Mouse (Mus musculus): ENCODE results near the gene Kcnk2. TPM values are rescaled to one million over a fixed set of nuclear protein-coding genes. Genes with fewer than 3 reads are reported as not detected.

The Kcnk2 gene
- not detected in 2 replicates for polyA plus RNA-seq (2012; ENCODE audit: insufficient read depth, insufficient read length, missing spikeins)

GRCm38 (mm10) chr1:189402223-189402943, at the start of gene Kcnk2:
Gene Kcnk2 (minus strand): TSS chr1:189402273.
- TF ChIP-seq CTCF (IDR thresholded peaks at IDR 0.05; ENCODE audit: low read depth, low read length): no peak
- no peak for TF ChIP-seq POLR2A (IDR thresholded peaks at IDR 0.05; ENCODE audit: borderline replicate concordance, low read depth, low read length)
- H3K4me1 ChIP-seq (ENCODE audit: control insufficient read depth, insufficient read depth, low read length): no peaks in the 10 kb centered on the region
- no peak within 1 kb of the TSS for H3K27ac ChIP-seq (ENCODE audit: insufficient read depth, low read depth, low read length)
- H3K4me3 ChIP-seq (ENCODE audit: insufficient read depth, low read length): no peak within 1 kb of the TSS

- Histone ChIP-seq H3K4me1 (ENCODE audit: control insufficient read depth, insufficient read depth, low read length) (no peaks in the 10 kb centered on the region), H3K27ac (ENCODE audit: insufficient read depth, low read depth, low read length) (no peak overlapping the region), H3K4me3 (ENCODE audit: insufficient read depth, low read length) (no peak overlapping the region)
- TF ChIP-seq CTCF (IDR thresholded peaks at IDR 0.05; ENCODE audit: low read depth, low read length): no peak
- TF ChIP-seq POLR2A (IDR thresholded peaks at IDR 0.05; ENCODE audit: borderline replicate concordance, low read depth, low read length): no peak
These were observed 38.7 kb upstream of the Kcnk2 start for GRCm38 (mm10) chr1:189440741-189441140.

- Histone ChIP-seq H3K4me1 (ENCODE audit: control insufficient read depth, insufficient read depth, low read length) (no peaks in the 10 kb centered on the region), H3K4me3 (ENCODE audit: insufficient read depth, low read length) (no peak overlapping the region), H3K27ac (ENCODE audit: insufficient read depth, low read depth, low read length) (no peak overlapping the region)
- TF ChIP-seq CTCF (IDR thresholded peaks at IDR 0.05; ENCODE audit: low read depth, low read length) (no peak), POLR2A (IDR thresholded peaks at IDR 0.05; ENCODE audit: borderline replicate concordance, low read depth, low read length) (no peak)
These were observed 35.1 kb upstream of the Kcnk2 start for GRCm38 (mm10) chr1:189437126-189437525.

GRCm38 (mm10) chr1:189435452-189435851, 33.4 kb upstream of the Kcnk2 start:
- H3K4me3 ChIP-seq (ENCODE audit: insufficient read depth, low read length): no peak overlapping the region
- no peaks in the 10 kb centered on the region for H3K4me1 ChIP-seq (ENCODE audit: control insufficient read depth, insufficient read depth, low read length)
- TF ChIP-seq CTCF (IDR thresholded peaks at IDR 0.05; ENCODE audit: low read depth, low read length) (no peak), POLR2A (IDR thresholded peaks at IDR 0.05; ENCODE audit: borderline replicate concordance, low read depth, low read length) (no peak)
- no peak overlapping the region for H3K27ac ChIP-seq (ENCODE audit: insufficient read depth, low read depth, low read length)

DNA sequence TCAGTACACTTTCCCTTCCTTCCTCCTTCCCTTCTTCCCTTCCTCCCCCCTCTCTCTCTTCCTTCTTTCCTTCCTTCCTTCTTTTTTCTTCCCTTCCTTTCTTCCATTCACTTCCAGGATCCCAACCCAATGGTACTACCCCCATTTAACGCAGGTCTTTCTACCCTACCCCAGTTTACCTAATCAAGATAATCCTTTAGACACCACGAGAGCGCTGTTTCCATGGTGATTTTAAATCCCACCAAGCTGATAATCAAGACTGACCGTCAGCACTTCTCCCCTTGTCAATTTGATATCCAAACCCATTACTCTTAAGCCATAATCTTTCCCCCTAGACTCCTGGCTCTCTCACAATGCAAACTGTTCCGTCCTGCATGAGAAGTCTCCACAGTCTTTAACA, 29.4 kb upstream of the Kcnk2 start:
- Histone ChIP-seq H3K4me3 (ENCODE audit: insufficient read depth, low read length) (no peak overlapping the region), H3K27ac (ENCODE audit: insufficient read depth, low read depth, low read length) (no peak overlapping the region), H3K4me1 (ENCODE audit: control insufficient read depth, insufficient read depth, low read length) (no peaks in the 10 kb centered on the region)
- no peak for TF ChIP-seq CTCF (IDR thresholded peaks at IDR 0.05; ENCODE audit: low read depth, low read length)
- TF ChIP-seq POLR2A (IDR thresholded peaks at IDR 0.05; ENCODE audit: borderline replicate concordance, low read depth, low read length): no peak

GRCm38 (mm10) chr1:189430534-189430933, 28.5 kb upstream of the Kcnk2 start:
- Histone ChIP-seq H3K4me3 (ENCODE audit: insufficient read depth, low read length) (no peak overlapping the region), H3K4me1 (ENCODE audit: control insufficient read depth, insufficient read depth, low read length) (no peaks in the 10 kb centered on the region), H3K27ac (ENCODE audit: insufficient read depth, low read depth, low read length) (no peak overlapping the region)
- TF ChIP-seq CTCF (IDR thresholded peaks at IDR 0.05; ENCODE audit: low read depth, low read length) (no peak), POLR2A (IDR thresholded peaks at IDR 0.05; ENCODE audit: borderline replicate concordance, low read depth, low read length) (no peak)

- Histone ChIP-seq H3K4me1 (ENCODE audit: control insufficient read depth, insufficient read depth, low read length) (no peaks in the 10 kb centered on the region), H3K4me3 (ENCODE audit: insufficient read depth, low read length) (no peak overlapping the region), H3K27ac (ENCODE audit: insufficient read depth, low read depth, low read length) (no peak overlapping the region)
- no peak for TF ChIP-seq POLR2A (IDR thresholded peaks at IDR 0.05; ENCODE audit: borderline replicate concordance, low read depth, low read length)
- TF ChIP-seq CTCF (IDR thresholded peaks at IDR 0.05; ENCODE audit: low read depth, low read length): no peak
These were observed 27.5 kb upstream of the Kcnk2 start for GRCm38 (mm10) chr1:189429566-189429965.

DNA sequence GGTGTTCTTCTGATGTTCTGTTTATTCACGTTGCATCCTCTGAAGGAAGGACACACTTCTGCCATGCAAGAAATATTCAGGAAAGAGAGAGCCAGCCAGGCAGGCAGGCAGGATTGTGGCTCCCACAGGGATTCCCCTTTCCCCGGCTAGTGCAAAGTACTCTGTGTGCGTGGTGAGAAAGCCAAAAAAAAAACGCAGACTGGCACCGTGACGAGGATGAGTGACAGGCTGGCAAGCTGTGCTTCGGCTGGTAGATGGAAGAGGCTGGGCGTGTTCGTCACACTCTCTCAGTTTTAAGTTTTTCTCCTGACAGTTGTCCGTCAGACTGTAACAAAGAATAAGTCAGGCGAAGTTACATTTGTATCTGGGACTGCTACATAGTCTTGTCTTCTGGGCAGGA, 24.2 kb upstream of the Kcnk2 start:
- no peak overlapping the region for H3K4me3 ChIP-seq (ENCODE audit: insufficient read depth, low read length)
- TF ChIP-seq POLR2A (IDR thresholded peaks at IDR 0.05; ENCODE audit: borderline replicate concordance, low read depth, low read length): no peak
- no peak overlapping the region for H3K27ac ChIP-seq (ENCODE audit: insufficient read depth, low read depth, low read length)
- H3K4me1 ChIP-seq (ENCODE audit: control insufficient read depth, insufficient read depth, low read length): no peaks in the 10 kb centered on the region

DNA sequence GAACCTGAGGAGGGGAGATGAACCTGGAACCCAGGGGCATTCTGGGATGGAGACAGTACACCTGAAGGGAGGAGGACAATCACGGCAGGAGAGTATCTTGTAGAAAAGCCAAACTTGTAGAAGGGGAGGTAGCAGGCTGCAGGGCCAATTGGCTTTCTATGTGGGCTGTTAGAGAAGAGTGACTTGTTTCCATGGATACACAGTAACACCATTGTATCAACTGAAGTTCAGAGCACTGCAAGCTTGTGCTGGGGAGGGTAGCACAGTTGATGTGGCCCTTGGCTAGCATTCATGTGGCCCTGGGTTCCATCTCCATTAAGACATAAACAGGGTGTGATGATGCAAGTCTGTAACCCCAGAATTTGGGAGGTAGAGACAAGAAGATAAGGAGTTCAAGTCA, 17.8 kb upstream of the Kcnk2 start:
- no peaks in the 10 kb centered on the region for H3K4me1 ChIP-seq (ENCODE audit: control insufficient read depth, insufficient read depth, low read length)
- no peak overlapping the region for H3K27ac ChIP-seq (ENCODE audit: insufficient read depth, low read depth, low read length)
- no peak overlapping the region for H3K4me3 ChIP-seq (ENCODE audit: insufficient read depth, low read length)
- TF ChIP-seq POLR2A (IDR thresholded peaks at IDR 0.05; ENCODE audit: borderline replicate concordance, low read depth, low read length) (no peak), CTCF (IDR thresholded peaks at IDR 0.05; ENCODE audit: low read depth, low read length) (no peak)

DNA sequence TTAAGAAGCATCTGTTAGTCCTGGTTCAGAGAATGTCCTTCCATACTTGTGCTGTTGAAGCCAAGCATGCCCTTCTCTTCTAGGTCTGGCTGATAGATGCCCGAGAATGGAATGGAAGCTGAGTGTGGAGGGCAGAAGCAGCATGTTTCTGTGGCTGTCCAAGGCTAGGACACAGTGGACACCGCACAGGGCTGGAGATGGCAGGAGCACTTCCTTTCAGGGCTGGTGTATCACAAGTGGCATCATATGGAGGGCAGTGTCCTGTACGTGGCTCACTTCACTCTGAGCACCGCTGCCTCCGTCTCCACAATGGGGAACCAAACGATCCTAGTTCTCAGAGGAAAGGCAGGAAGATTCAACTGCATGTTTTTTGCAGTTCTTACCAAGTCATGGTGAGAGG, 7.8 kb upstream of the Kcnk2 start:
- H3K4me3 ChIP-seq (ENCODE audit: insufficient read depth, low read length): no peak overlapping the region
- H3K27ac ChIP-seq (ENCODE audit: insufficient read depth, low read depth, low read length): no peak overlapping the region
- TF ChIP-seq POLR2A (IDR thresholded peaks at IDR 0.05; ENCODE audit: borderline replicate concordance, low read depth, low read length) (no peak), CTCF (IDR thresholded peaks at IDR 0.05; ENCODE audit: low read depth, low read length) (no peak)
- no peaks in the 10 kb centered on the region for H3K4me1 ChIP-seq (ENCODE audit: control insufficient read depth, insufficient read depth, low read length)

Data from bone marrow macrophage, adult 2 months (primary cell).